11 mouse cellular contexts compared by ENCODE assay signal in genomic region chr8:72323131-72323725, GRCm38 (mm10). TPM values are rescaled to one million over a fixed set of nuclear protein-coding genes. Genes with fewer than 3 reads are reported as not detected.
DNase-seq lines count a peak whose midpoint lies in the region; ATAC-seq lines count a peak whose summit lies in the region.
"Had no signal": no experiment of that assay in that cellular context is flagged by ENCODE, and none has a peak within 500 bp of the region (broad histone marks: within the 10 kb centered on the region; RNA-seq: fewer than 3 reads in every experiment).

No protein-coding gene starts in this region.

- peak; percentile 63 for ATAC-seq in frontal cortex, adult (ENCODE audit: low TSS enrichment)
- ATAC-seq in limb, embryonic 15.5 days (ENCODE audit: insufficient number of reproducible peaks, low FRiP score, low TSS enrichment, low read depth), result no peak
- ATAC-seq in midbrain, embryonic 15.5 days (replicated peaks), result no peak

- H3K27me3 ChIP-seq in limb, embryonic 15.5 days, result peaks cover 25% of the 10 kb centered on the region
- H3K27me3 ChIP-seq in limb, embryonic 10.5 days (ENCODE audit: low read depth, poor library complexity, severe bottlenecking), result peaks cover 61% of the 10 kb centered on the region
- H3K27me3 ChIP-seq in midbrain, embryonic 15.5 days (replicated peaks), result peaks cover 41% of the 10 kb centered on the region

- H3K4me1 ChIP-seq in limb, embryonic 15.5 days, result peaks cover 41% of the 10 kb centered on the region
- peaks cover 20% of the 10 kb centered on the region for H3K4me1 ChIP-seq in limb, embryonic 10.5 days
- H3K4me1 ChIP-seq in midbrain, embryonic 15.5 days, result peaks cover 19% of the 10 kb centered on the region

- H3K9me3 ChIP-seq in limb, embryonic 15.5 days, result no peaks in the 10 kb centered on the region
- no peaks in the 10 kb centered on the region for H3K9me3 ChIP-seq in limb, embryonic 10.5 days (replicated peaks)
- no peaks in the 10 kb centered on the region for H3K9me3 ChIP-seq in midbrain, embryonic 15.5 days

- no peak for DNase-seq in frontal cortex, postnatal 25 days (ENCODE audit: low spot score in 2 of 2)
- DNase-seq in limb, embryonic 10.5 days (ENCODE audit: low spot score), result no peak
- DNase-seq in ES-CJ7 (ENCODE audit: low read depth, low spot score), result peak; percentile 49
- peak; percentile 19 for DNase-seq in heart, postnatal 25 days (ENCODE audit: low spot score)
- no peak for DNase-seq in urinary bladder, adult 2 months (ENCODE audit: low spot score)
- DNase-seq: kidney, adult 18-20 months; thymus, postnatal 25 days had no signal

- no peak overlapping the region for H3K4me3 ChIP-seq in limb, embryonic 15.5 days
- no peak overlapping the region for H3K4me3 ChIP-seq in limb, embryonic 10.5 days
- no peak overlapping the region for H3K4me3 ChIP-seq in midbrain, embryonic 15.5 days
- H3K4me3 ChIP-seq: erythroblast, embryonic 14.5 days had no signal

- H3K36me3 ChIP-seq in limb, embryonic 15.5 days, result peaks cover 3% of the 10 kb centered on the region; the same call in 1 of the 2 replicates
- H3K36me3 ChIP-seq in limb, embryonic 10.5 days, result no peaks in the 10 kb centered on the region
- H3K36me3 ChIP-seq in midbrain, embryonic 15.5 days (replicated peaks), result no peaks in the 10 kb centered on the region

- 0 out of 2 replicates have a peak overlapping the region, but pooled peaks have one; percentile 94 for H3K4me2 ChIP-seq in limb, embryonic 15.5 days
- H3K4me2 ChIP-seq in midbrain, embryonic 15.5 days, result no peak overlapping the region

- intact Hi-C loops in heart, postnatal 25 days (cut with DNase I), result loop anchor here (5.0 kb wide), 1 partner anchor 56 kb away; no protein-coding TSS in a partner anchor

- no peak overlapping the region for H3K27ac ChIP-seq in limb, embryonic 15.5 days
- H3K27ac ChIP-seq in limb, embryonic 10.5 days, result no peak overlapping the region
- no peak overlapping the region for H3K27ac ChIP-seq in midbrain, embryonic 15.5 days

- 54% methylated on average over 6 of the region's 6 CpGs for WGBS in limb, embryonic 15.5 days
- 63% methylated on average over 6 of the region's 6 CpGs for WGBS in limb, embryonic 10.5 days
- WGBS in midbrain, embryonic 15.5 days, result 75% methylated on average over 6 of the region's 6 CpGs

- no peak overlapping the region for H3K9ac ChIP-seq in limb, embryonic 15.5 days
- H3K9ac ChIP-seq in midbrain, embryonic 15.5 days, result no peak overlapping the region

RNA-seq across cellular contexts. Expression of gene Klf2, which starts 4.4 kb away (rescaled TPM):
- polyA plus RNA-seq in limb, embryonic 15.5 days (2015; fragmentation: Nextera tagmentation; extraction: Ambion mirVana), result 14.8 and 16.3 TPM in 2 replicates
- 3.1 and 3.6 TPM in 2 replicates for polyA plus RNA-seq in limb, embryonic 10.5 days (2016; fragmentation: Nextera tagmentation; extraction: Ambion mirVana)
- 10 to 100 TPM; 48.2 to 62.5 TPM for total RNA-seq in heart, postnatal 25 days (2021)
- 32.4 and 36.7 TPM in 2 replicates for polyA plus RNA-seq in urinary bladder, adult 2 months (2012; rRNA removed)
- polyA plus RNA-seq in midbrain, embryonic 15.5 days (2015; fragmentation: Nextera tagmentation; extraction: Ambion mirVana), result 4.7 and 5.4 TPM in 2 replicates

RNA-seq across cellular contexts. Expression of gene Gm10282, which starts 18.2 kb away (rescaled TPM):
- polyA plus RNA-seq in limb, embryonic 15.5 days (2015; fragmentation: Nextera tagmentation; extraction: Ambion mirVana), result 19.9 and 20.1 TPM in 2 replicates
- polyA plus RNA-seq in limb, embryonic 10.5 days (2016; fragmentation: Nextera tagmentation; extraction: Ambion mirVana), result 25.6 and 29.2 TPM in 2 replicates
- 10 to 100 TPM in 1 of 2 experiments, 1 to 10 TPM in 1; 7.6 to 10.1 TPM for total RNA-seq in heart, postnatal 25 days (2021)
- 6.2 and 8.5 TPM in 2 replicates for polyA plus RNA-seq in urinary bladder, adult 2 months (2012; rRNA removed)
- 9.0 and 11.9 TPM in 2 replicates for polyA plus RNA-seq in midbrain, embryonic 15.5 days (2015; fragmentation: Nextera tagmentation; extraction: Ambion mirVana)

Comparison
In these comparisons a context has a peak if more than half of its experiments do, and no peak if none do; other contexts are left out.
1. DNase-seq: peak in ES-CJ7 (single experiment) and heart, postnatal 25 days (single experiment); none in frontal cortex, postnatal 25 days (0 of 2), limb, embryonic 10.5 days (single experiment) and urinary bladder, adult 2 months (single experiment).